Mouse (Mus musculus): ENCODE data around the gene Lsm14b.

The Lsm14b gene

GRCm38 (mm10) chr2:180069770-180070480 lies 45.1 kb downstream of the Lsm14b start:
- no peak for DNase-seq

- DNase-seq: peak; percentile 82 to 92
These were observed 46.0 kb downstream of the Lsm14b start, which contains the start of gene Mtg2 for GRCm38 (mm10) chr2:180070481-180071453. Gene Mtg2 (plus strand): TSS chr2:180070588.

DNA sequence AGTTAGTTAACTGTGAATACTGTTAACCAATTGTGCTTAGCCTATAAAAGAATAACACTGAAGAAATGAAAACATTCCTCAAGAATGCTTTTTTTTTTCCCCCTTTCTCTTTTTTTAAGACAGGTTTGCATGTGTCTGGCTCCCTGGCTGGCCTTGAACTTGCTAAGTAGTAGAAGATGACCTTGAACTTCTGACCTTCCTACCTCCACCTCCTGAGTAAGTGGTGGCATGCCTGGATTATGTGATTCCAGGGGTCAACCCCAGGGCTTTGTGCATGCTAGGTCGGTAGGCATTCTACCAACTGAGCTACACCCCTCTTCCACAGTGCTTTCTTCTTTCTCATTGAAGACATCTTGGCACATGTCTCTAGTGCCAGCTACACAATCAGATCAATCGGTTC lies 46.9 kb downstream of the Lsm14b start:
- no peak for DNase-seq

DNA sequence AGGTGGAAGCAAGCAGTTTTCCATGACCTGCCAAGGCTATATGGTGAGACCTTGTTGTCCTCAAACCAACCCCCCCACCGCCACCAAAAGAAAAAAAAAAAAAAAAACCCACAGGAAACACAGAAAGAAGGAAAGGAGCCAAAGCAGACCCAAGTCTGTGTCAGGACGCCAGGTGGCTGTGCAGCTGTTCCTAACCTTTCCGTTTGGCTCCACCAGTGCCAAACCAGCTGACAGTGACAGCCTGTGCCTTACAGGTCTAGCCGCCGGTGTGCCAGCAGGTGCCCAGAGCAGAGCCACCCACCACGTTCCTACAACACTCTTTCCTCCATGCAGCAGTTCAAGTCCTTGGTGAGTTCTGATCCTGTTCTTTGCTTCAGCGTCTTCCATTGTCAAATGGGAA lies 48.1 kb downstream of the Lsm14b start:
- DNase-seq: no peak

GRCm38 (mm10) chr2:180077622-180078021 lies 52.8 kb downstream of the Lsm14b start:
- no peak for DNase-seq

GRCm38 (mm10) chr2:180080680-180081079 lies 55.9 kb downstream of the Lsm14b start:
- DNase-seq: no peak

- DNase-seq: no peak
These were observed 58.3 kb downstream of the Lsm14b start for GRCm38 (mm10) chr2:180083063-180083462.

- no peak for DNase-seq
These were observed 59.8 kb downstream of the Lsm14b start for GRCm38 (mm10) chr2:180084565-180084964.

All from spleen, adult 18-20 months (tissue).